Mouse (Mus musculus) kidney, postnatal 10 days (tissue): ENCODE results near the gene Atf1.
"Not testable (repeated sequence)": the region's sequence is repeated elsewhere in the genome, so short reads cannot be mapped to it uniquely, and the experiment has no call there.

ENCODE experiments used
- DNase-seq: peaks from one replicate; pipeline ENCODE4 v3.0.0; 2021; ENCODE audit warnings: mixed read lengths

Gene Atf1

GRCm38 (mm10) chr15:100218018-100218417 is 9.6 kb upstream of the Atf1 start:
- no peak for DNase-seq

GRCm38 (mm10) chr15:100219396-100219795 is 8.2 kb upstream of the Atf1 start:
- no peak for DNase-seq

GRCm38 (mm10) chr15:100220916-100221315 is 6.7 kb upstream of the Atf1 start:
- no peak for DNase-seq

- DNase-seq: no peak
Observed at GRCm38 (mm10) chr15:100225381-100225780, 2.2 kb upstream of the Atf1 start.

- no peak for DNase-seq
Observed at GRCm38 (mm10) chr15:100225891-100226290, 1.7 kb upstream of the Atf1 start.

GRCm38 (mm10) chr15:100227031-100227662 is 472 bp upstream of the Atf1 start:
- peak; percentile 30 for DNase-seq

- DNase-seq: no peak
Observed at GRCm38 (mm10) chr15:100228535-100229336, 1.1 kb downstream of the Atf1 start.

DNA sequence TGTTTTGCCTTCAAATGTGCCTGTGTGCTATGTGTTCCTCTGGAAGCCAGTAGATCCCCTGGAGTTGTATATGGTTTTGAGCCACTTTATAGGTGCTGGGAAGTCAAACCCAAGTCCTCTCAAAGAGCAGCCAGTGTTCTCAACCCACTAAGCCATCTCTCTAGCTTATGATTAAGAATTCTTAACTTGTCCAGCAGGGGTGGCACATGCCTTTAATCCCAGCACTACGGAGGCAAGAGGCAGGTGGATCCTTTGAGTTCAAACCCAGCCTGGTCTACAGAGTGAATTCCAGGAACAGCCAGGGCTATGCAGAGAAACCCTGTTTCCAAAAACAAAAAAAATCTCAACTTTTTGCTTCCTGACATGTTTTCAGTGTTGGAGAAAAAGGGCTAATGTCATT is 3.0 kb downstream of the Atf1 start:
- DNase-seq: no peak

- no peak for DNase-seq
Observed at GRCm38 (mm10) chr15:100231616-100232525, 4.3 kb downstream of the Atf1 start.

DNA sequence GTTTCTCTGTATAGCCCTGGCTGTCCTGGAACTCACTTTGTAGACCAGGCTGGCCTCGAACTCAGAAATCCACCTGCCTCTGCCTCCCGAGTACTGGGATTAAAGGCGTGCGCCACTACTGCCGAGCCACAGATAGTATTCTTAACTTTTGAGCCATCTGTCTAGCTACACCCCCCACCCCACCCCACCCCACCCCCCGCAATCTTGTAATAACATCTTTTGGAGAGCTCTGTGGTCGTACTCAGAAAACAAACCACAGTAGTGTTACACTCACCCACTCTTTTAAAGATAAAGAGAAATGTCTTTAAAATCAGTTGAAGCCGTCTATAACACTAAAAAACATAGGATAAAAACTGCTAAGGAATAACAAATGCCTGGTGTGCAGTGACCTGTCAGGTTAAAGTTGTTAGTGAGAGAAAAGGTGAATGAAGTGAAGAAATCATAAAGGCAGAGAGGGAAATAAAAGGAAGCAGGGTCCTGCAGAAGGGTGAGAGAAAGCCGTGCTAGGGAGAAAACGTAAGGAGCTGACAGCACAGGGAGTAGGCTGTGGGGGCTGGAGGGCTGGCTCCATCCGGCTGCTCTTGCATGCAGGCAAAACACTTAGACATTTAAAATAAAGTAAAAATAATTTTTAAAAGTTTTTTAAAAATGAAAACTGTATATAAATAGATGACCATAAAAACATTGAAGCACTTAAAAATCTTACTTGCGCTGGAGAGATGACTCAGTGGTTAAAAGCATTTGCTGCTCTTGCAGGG is 7.8 kb downstream of the Atf1 start:
- DNase-seq: no peak

GRCm38 (mm10) chr15:100236952-100237351 is 9.3 kb downstream of the Atf1 start:
- no peak for DNase-seq

DNA sequence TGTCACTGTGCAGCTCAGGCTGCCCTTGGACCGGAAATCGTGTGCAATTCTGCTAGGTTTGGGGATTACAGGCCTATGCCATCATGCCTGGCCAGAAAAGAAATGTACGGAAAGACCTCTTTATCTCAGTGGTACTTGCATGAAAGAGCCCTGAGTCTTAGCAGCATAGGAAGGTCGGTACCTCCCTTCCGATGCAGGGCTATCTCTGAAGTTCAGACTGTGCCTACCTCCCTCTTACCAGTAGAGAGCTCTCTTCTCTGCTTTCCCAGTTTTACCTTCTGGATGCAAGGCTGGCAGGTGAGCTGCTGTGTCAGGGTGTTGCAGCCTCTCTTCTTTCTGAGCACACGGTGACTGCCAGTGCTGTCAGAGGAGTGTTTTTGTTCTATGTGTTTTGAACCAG is 14.2 kb downstream of the Atf1 start:
- DNase-seq: no peak

DNA sequence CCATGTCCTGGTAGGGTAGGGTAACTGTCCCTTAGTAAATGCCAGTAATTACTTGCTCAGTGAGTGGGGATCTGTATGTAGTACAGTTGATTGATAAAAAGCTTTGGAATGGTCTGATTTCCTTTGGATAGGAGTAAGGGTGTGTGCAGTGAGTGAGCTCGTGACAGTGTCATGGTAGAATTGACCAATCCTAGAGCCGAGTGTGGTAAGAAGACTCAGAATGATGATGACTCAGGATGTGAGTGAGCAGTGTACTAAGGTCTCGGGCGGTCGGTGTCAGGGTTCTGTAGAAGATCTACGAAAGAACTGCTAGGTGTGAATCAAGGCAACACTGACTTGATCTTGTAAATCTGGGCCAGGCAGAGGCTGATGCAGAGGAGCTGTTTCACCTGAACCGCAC is 18.3 kb downstream of the Atf1 start:
- DNase-seq: no peak

DNA sequence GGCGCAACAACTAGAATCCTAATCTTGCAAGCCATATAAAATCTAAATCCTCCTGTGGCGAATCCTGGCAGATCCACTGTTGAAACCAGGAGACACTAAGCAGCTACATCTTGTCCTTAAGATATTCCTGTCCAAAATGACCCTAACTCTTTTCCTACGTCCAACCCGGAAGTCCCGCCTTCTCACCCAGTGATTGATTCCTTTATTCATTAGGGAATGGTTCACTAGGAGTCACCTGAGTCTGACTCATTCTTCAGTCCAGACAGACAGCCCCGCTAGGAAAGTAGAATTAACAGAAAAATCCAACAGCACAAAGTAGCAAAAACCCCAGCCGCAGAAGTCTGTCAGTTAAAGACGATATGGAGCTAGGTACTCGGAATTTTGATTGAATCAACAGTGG is 19.7 kb downstream of the Atf1 start:
- no peak for DNase-seq

GRCm38 (mm10) chr15:100248665-100249433 is 21.2 kb downstream of the Atf1 start:
- DNase-seq: no peak

DNA sequence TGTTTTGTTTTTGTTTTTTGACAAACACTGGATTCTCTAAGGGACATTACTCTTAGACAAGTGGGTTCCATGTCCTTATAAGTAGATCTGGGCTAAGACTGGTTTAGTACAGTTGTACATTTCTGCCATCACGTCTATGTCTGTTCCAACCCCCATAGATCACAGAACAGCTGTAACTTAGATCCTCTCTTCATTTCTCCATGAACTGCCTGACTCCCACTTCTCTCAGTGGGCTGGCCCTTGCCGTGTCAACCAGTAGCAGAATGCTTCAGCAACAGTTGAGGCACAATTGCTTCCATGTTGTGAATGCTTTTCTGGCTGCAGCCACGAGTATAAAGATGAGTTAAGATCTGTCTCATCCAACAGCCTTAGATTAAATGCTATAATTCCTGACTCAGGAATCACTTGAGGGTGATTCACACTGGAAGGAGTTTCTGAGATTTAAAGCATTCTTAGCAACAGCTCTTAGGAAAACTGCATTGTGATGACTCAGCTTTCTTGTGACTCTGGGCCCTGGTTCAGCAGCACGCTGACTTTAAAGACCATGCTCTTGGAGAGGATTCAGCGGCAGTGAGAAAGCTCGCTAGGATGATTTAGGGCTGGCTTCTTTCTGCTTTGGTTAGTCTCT is 23.6 kb downstream of the Atf1 start:
- peak; percentile 36 for DNase-seq

DNA sequence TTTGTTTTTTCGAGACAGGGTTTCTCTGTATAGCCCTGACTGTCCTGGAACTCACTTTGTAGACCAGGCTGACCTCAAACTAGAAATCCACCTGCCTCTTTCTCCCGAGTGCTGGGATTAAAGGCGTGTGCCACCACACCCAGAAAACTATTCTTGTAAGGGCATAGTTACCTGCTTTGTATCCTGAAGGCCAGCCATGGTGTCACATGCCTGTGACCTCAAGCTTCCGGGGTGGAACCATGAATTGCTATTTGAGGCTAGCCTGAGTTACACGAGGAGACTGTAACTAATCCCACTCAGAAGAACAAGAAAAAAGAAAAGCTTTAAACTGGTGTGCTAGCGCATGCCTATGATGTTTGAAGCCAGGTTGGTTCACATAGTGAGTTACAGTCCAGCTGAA is 28.8 kb downstream of the Atf1 start:
- no peak for DNase-seq

- DNase-seq: no peak
Observed at GRCm38 (mm10) chr15:100257305-100257704, 29.7 kb downstream of the Atf1 start.

- DNase-seq: no peak
Observed at GRCm38 (mm10) chr15:100258646-100259425, 31.2 kb downstream of the Atf1 start.

DNA sequence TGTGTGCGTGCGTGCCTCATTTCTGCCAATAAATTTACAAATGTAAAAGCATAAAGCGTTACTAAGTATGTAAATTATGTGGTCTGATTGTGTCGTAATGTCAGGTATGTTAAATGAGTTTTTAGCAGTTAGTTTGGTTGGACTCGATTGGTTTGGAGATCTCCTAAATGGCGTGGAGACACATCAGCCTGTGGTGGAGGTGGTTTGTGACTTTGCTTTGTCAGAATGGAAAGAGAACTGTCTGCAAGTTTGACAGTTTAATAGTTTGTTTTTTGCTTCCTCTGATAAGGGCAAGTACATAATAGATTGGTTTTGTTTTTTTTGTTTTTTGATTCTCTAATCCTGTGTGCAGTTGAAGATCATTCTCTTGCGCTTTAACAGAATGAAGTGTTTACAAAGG is 32.7 kb downstream of the Atf1 start:
- DNase-seq: not testable (repeated sequence)
